Mouse (Mus musculus): ENCODE measurements around the gene Ddx60.

DNA sequence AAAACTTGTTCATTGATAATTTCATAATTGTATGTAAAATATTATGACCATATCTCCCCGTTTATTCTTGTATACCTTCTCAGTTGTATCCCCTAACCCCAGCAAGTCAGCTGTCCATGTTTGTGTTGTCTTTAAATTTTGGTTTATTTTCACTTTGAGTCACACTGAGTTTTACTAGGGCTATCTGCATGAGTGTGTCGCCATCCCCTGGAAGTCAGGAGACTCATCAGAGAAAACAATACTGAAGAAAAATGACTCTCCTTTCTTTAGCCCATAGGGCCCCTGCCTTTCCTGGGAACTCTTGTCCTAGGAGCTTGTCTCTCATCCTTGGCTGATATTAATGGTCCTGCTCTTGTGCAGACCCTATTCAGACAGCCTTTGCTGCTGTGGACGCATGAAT is 106.5 kb downstream of the Ddx60 start:
- TF ChIP-seq CTCF (IDR thresholded peaks at IDR 0.05; ENCODE audit: low read depth, low read length) (no peak), POLR2A (IDR thresholded peaks at IDR 0.05; ENCODE audit: insufficient read depth, low read length) (no peak), EP300 (IDR thresholded peaks at IDR 0.05; ENCODE audit: insufficient read depth, low read depth, low read length) (no peak)

Data from ES-Bruce4 (cell line).